Mouse (Mus musculus): ENCODE data around the gene Traf3. TPM values are rescaled to one million over a fixed set of nuclear protein-coding genes. Genes with fewer than 3 reads are reported as not detected.

Gene Traf3
- polyA plus RNA-seq, 1 experiment = 0.12 TPM

- TF ChIP-seq TAL1 (IDR thresholded peaks at IDR 0.05; ENCODE audit: low read length) (no peak), GATA1 (IDR thresholded peaks at IDR 0.05; ENCODE audit: low read length) (no peak)
- Histone ChIP-seq H3K9me3 (ENCODE audit: control insufficient read depth, low read length) (no peaks in the 10 kb centered on the region), H3K36me3 (ENCODE audit: control insufficient read depth) (peaks cover 57% of the 10 kb centered on the region), H3K27me3 (ENCODE audit: control insufficient read depth) (no peaks in the 10 kb centered on the region), H3K4me3 (replicated peaks) (no peak overlapping the region), H3K4me1 (ENCODE audit: control insufficient read depth) (no peaks in the 10 kb centered on the region; the same call in 1 of the 2 replicates)
These were observed 135.3 kb downstream of the Traf3 start for GRCm38 (mm10) chr12:111301322-111302017.

DNA sequence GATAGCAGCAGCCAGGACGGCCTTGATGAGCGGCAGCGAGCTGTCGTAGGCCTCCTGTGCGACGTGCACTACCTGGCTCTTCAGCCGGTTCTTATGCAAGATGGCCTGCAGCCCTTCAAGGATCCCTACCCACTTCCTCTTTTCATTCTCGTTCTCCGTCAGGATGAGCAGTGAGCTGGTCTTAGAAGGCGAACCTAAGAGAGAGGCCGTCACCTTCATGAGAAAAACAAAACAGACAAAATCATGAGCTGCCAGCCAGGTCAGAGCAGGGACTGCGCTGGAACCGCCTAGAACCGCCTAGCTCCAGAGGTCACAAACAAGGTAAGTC is 135.8 kb downstream of the Traf3 start:
- H3K27me3 ChIP-seq (ENCODE audit: control insufficient read depth) = no peaks in the 10 kb centered on the region
- H3K36me3 ChIP-seq (ENCODE audit: control insufficient read depth) = peaks cover 56% of the 10 kb centered on the region
- no peak for TF ChIP-seq GATA1 (IDR thresholded peaks at IDR 0.05; ENCODE audit: low read length)
- no peak for TF ChIP-seq TAL1 (IDR thresholded peaks at IDR 0.05; ENCODE audit: low read length)
- no peaks in the 10 kb centered on the region for H3K9me3 ChIP-seq (ENCODE audit: control insufficient read depth, low read length)
- H3K4me3 ChIP-seq (replicated peaks) = no peak overlapping the region
- no peaks in the 10 kb centered on the region; the same call in 1 of the 2 replicates for H3K4me1 ChIP-seq (ENCODE audit: control insufficient read depth)

- no peak overlapping the region for H3K4me3 ChIP-seq (replicated peaks)
- H3K27me3 ChIP-seq (ENCODE audit: control insufficient read depth) = no peaks in the 10 kb centered on the region
- H3K9me3 ChIP-seq (ENCODE audit: control insufficient read depth, low read length) = no peaks in the 10 kb centered on the region
- TF ChIP-seq TAL1 (IDR thresholded peaks at IDR 0.05; ENCODE audit: low read length) (no peak), GATA1 (IDR thresholded peaks at IDR 0.05; ENCODE audit: low read length) (no peak)
- peaks cover 47% of the 10 kb centered on the region for H3K36me3 ChIP-seq (ENCODE audit: control insufficient read depth)
- H3K4me1 ChIP-seq (ENCODE audit: control insufficient read depth) = no peaks in the 10 kb centered on the region; the same call in 1 of the 2 replicates
These were observed 137.7 kb downstream of the Traf3 start for GRCm38 (mm10) chr12:111303702-111304337.

DNA sequence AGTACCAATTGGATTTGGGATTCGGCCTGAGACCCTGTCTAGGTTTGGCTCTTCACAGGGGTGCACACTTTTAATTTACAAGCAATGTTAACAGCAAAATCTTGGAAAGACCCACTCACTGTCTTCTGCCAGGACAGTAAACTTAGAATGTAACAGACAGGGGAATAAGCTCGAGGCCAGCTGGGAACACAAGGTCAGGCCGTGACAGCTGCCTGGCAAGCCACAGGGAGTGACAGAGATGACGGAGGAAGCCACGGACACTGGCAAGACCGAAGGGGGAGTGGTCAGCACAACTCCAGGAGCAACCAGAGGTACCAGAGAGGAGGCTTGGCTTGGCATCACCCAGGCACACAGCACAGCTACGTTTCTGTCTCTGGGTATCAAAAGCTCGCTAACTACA is 140.7 kb downstream of the Traf3 start:
- H3K4me3 ChIP-seq (replicated peaks) = no peak overlapping the region
- H3K36me3 ChIP-seq (ENCODE audit: control insufficient read depth) = peaks cover 48% of the 10 kb centered on the region
- no peaks in the 10 kb centered on the region for H3K9me3 ChIP-seq (ENCODE audit: control insufficient read depth, low read length)
- TF ChIP-seq TAL1 (IDR thresholded peaks at IDR 0.05; ENCODE audit: low read length) = no peak
- TF ChIP-seq GATA1 (IDR thresholded peaks at IDR 0.05; ENCODE audit: low read length) = no peak
- H3K27me3 ChIP-seq (ENCODE audit: control insufficient read depth) = no peaks in the 10 kb centered on the region
- peaks cover 13% of the 10 kb centered on the region for H3K4me1 ChIP-seq (ENCODE audit: control insufficient read depth)

- no peaks in the 10 kb centered on the region for H3K9me3 ChIP-seq (ENCODE audit: control insufficient read depth, low read length)
- no peaks in the 10 kb centered on the region for H3K27me3 ChIP-seq (ENCODE audit: control insufficient read depth)
- peaks cover 53% of the 10 kb centered on the region for H3K36me3 ChIP-seq (ENCODE audit: control insufficient read depth)
- H3K4me3 ChIP-seq (replicated peaks) = no peak overlapping the region
- TF ChIP-seq TAL1 (IDR thresholded peaks at IDR 0.05; ENCODE audit: low read length) = no peak
- no peak for TF ChIP-seq GATA1 (IDR thresholded peaks at IDR 0.05; ENCODE audit: low read length)
- peaks cover 13% of the 10 kb centered on the region for H3K4me1 ChIP-seq (ENCODE audit: control insufficient read depth)
These were observed 143.1 kb downstream of the Traf3 start for GRCm38 (mm10) chr12:111309256-111309655.

DNA sequence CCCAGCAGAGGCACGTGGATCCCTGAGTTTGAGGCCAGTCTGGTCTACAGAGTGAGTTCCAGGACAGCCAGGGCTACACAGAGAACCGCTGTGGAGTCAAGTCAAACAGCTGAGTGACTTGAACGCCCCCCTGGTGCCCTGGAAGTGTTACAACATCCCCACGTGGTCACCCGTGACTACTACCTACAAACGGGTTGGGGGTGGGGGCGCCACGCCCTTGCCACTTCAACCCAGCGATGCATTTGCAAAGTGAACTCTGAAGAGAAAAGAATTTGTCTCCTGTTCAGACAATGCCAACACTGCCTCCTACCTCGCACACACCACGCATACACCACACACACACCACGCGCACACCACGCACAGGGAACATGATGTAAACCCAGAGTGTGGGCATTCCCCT is 143.8 kb downstream of the Traf3 start:
- Histone ChIP-seq H3K27me3 (ENCODE audit: control insufficient read depth) (no peaks in the 10 kb centered on the region), H3K4me3 (replicated peaks) (no peak overlapping the region), H3K4me1 (ENCODE audit: control insufficient read depth) (peaks cover 13% of the 10 kb centered on the region), H3K36me3 (ENCODE audit: control insufficient read depth) (peaks cover 50% of the 10 kb centered on the region), H3K9me3 (ENCODE audit: control insufficient read depth, low read length) (no peaks in the 10 kb centered on the region)
- no peak for TF ChIP-seq GATA1 (IDR thresholded peaks at IDR 0.05; ENCODE audit: low read length)
- TF ChIP-seq TAL1 (IDR thresholded peaks at IDR 0.05; ENCODE audit: low read length) = no peak

GRCm38 (mm10) chr12:111311775-111312174 is 145.6 kb downstream of the Traf3 start:
- peaks cover 13% of the 10 kb centered on the region for H3K4me1 ChIP-seq (ENCODE audit: control insufficient read depth)
- no peaks in the 10 kb centered on the region for H3K9me3 ChIP-seq (ENCODE audit: control insufficient read depth, low read length)
- no peaks in the 10 kb centered on the region for H3K27me3 ChIP-seq (ENCODE audit: control insufficient read depth)
- TF ChIP-seq GATA1 (IDR thresholded peaks at IDR 0.05; ENCODE audit: low read length) (no peak), TAL1 (IDR thresholded peaks at IDR 0.05; ENCODE audit: low read length) (no peak)
- H3K36me3 ChIP-seq (ENCODE audit: control insufficient read depth) = peaks cover 43% of the 10 kb centered on the region
- H3K4me3 ChIP-seq (replicated peaks) = no peak overlapping the region

- Histone ChIP-seq H3K36me3 (ENCODE audit: control insufficient read depth) (peaks cover 56% of the 10 kb centered on the region), H3K4me3 (replicated peaks) (no peak overlapping the region), H3K27me3 (ENCODE audit: control insufficient read depth) (no peaks in the 10 kb centered on the region), H3K4me1 (ENCODE audit: control insufficient read depth) (peaks cover 13% of the 10 kb centered on the region), H3K9me3 (ENCODE audit: control insufficient read depth, low read length) (no peaks in the 10 kb centered on the region)
- TF ChIP-seq TAL1 (IDR thresholded peaks at IDR 0.05; ENCODE audit: low read length) (no peak), GATA1 (IDR thresholded peaks at IDR 0.05; ENCODE audit: low read length) (no peak)
These were observed 148.1 kb downstream of the Traf3 start for GRCm38 (mm10) chr12:111314273-111314672.

Other genes starting within 250 kb of the Traf3 start
- gene Ankrd9, start 187.3 kb upstream of the Traf3 start, polyA plus RNA-seq (2012) = 11.8 and 12.2 TPM in 2 replicates
- gene Rcor1, start 127.0 kb upstream of the Traf3 start, polyA plus RNA-seq (2012) = 0.31 and 0.44 TPM in 2 replicates
- gene 4930595D18Rik, start 18.1 kb downstream of the Traf3 start, polyA plus RNA-seq (2012) = not detected in 2 replicates
- 0.02 and 0.05 TPM in 2 replicates for gene Amn, start 104.7 kb downstream of the Traf3 start, polyA plus RNA-seq (2012)
- gene Cdc42bpb, start 211.3 kb downstream of the Traf3 start, polyA plus RNA-seq (2012) = 0.74 TPM in 2 replicates
- gene Lbhd2, start 240.4 kb downstream of the Traf3 start, polyA plus RNA-seq (2012) = not detected in 2 replicates

Measured in erythroblast, embryonic 14.5 days (primary cell).